ENCODE assay signal across 10 mouse cellular contexts in genomic region chr7:122135070-122135469, GRCm38 (mm10). TPM values are rescaled to one million over a fixed set of nuclear protein-coding genes. Genes with fewer than 3 reads are reported as not detected.
DNase-seq lines count a peak whose midpoint lies in the region; ATAC-seq and TF ChIP-seq lines count a peak whose summit lies in the region.
"Had no signal": no experiment of that assay in that cellular context is flagged by ENCODE, and none has a peak within 500 bp of the region (broad histone marks: within the 10 kb centered on the region; RNA-seq: fewer than 3 reads in every experiment).

No protein-coding gene starts in this region.

- no peak overlapping the region for H3K4me3 ChIP-seq in kidney, adult 2 months (ENCODE audit: insufficient read depth, low read depth, low read length)
- H3K4me3 ChIP-seq: limb, embryonic 13.5 days had no signal

- no peak overlapping the region for H3K27ac ChIP-seq in kidney, adult 2 months (ENCODE audit: insufficient read depth, low read depth, low read length)
- H3K27ac ChIP-seq: limb, embryonic 13.5 days had no signal

- ATAC-seq in granulocyte monocyte progenitor cell, adult 5-6 weeks (replicated peaks; ENCODE audit: poor library complexity, severe bottlenecking), result no peak

- H3K4me1 ChIP-seq in kidney, adult 2 months (ENCODE audit: control insufficient read depth, insufficient read depth, low read length), result peaks cover 6% of the 10 kb centered on the region; the same call in 1 of the 2 replicates

- WGBS in kidney, adult 2 months, result 73% methylated on average over 10 of the region's 10 CpGs

- peak; percentile 34; the same call in 1 of the 2 replicates for TF ChIP-seq CTCF in kidney, adult 2 months (conservative IDR thresholded peaks at IDR 0.05; ENCODE audit: insufficient read depth, insufficient read length, low read depth, low read length)

- no peak for TF ChIP-seq POLR2A in kidney, adult 2 months (IDR thresholded peaks at IDR 0.05; ENCODE audit: low read depth, low read length)

- H3K27me3 ChIP-seq in kidney, adult 2 months (replicated peaks; ENCODE audit: control insufficient read depth, insufficient read depth, low read length), result no peaks in the 10 kb centered on the region
- H3K27me3 ChIP-seq: limb, embryonic 13.5 days had no signal

- DNase-seq in kidney, adult 2 months, result peak; percentile 48
- DNase-seq in kidney, adult 11 months, result no peak
- DNase-seq in 416B (ENCODE audit: low read depth) (peak; percentile 59), ES-CJ7 (ENCODE audit: low read depth, low spot score) (peak; percentile 68)
- peak; percentile 73 for DNase-seq in induced T-regulatory cell, adult 2 months (ENCODE audit: low read depth)
- no peak for DNase-seq in ovary, adult 18-20 months (ENCODE audit: low spot score)
- no peak for DNase-seq in adrenal gland, postnatal 36 days
- DNase-seq: heart, adult 18-20 months had no signal

- peaks cover 10% of the 10 kb centered on the region for H3K36me3 ChIP-seq in kidney, adult 2 months (ENCODE audit: control insufficient read depth, insufficient read depth, low read length)

RNA-seq across cellular contexts. Expression of gene Dctn5, which starts 2.2 kb away (rescaled TPM):
- 74.9 and 77.1 TPM in 2 replicates for polyA plus RNA-seq in kidney, adult 2 months (2012; rRNA removed)
- total RNA-seq in adrenal gland, postnatal 36 days (2021), result 10 to 100 TPM; 60.6 to 66.2 TPM
- 62.6 and 69.1 TPM in 2 replicates for total RNA-seq in granulocyte monocyte progenitor cell, adult 5-6 weeks (2014; fragmentation: Nextera tagmentation)
- total RNA-seq in granulocyte monocyte progenitor cell, adult 5-6 weeks (2017), result 72.8 and 79.9 TPM in 2 replicates

RNA-seq across cellular contexts. Expression of gene Palb2, which starts 2.3 kb away (rescaled TPM):
- polyA plus RNA-seq in kidney, adult 2 months (2012; rRNA removed), result 0.59 and 0.98 TPM in 2 replicates
- 1 to 10 TPM; 1.6 to 1.9 TPM for total RNA-seq in adrenal gland, postnatal 36 days (2021)
- 40.6 and 41.8 TPM in 2 replicates for total RNA-seq in granulocyte monocyte progenitor cell, adult 5-6 weeks (2014; fragmentation: Nextera tagmentation)
- 20.4 and 26.4 TPM in 2 replicates for total RNA-seq in granulocyte monocyte progenitor cell, adult 5-6 weeks (2017)

RNA-seq across cellular contexts. Expression of gene Plk1, which starts 24.2 kb away (rescaled TPM):
- 1.1 and 1.5 TPM in 2 replicates for polyA plus RNA-seq in kidney, adult 2 months (2012; rRNA removed)
- 1 to 10 TPM; 4.0 to 4.3 TPM for total RNA-seq in adrenal gland, postnatal 36 days (2021)
- 13.4 and 25.5 TPM in 2 replicates for total RNA-seq in granulocyte monocyte progenitor cell, adult 5-6 weeks (2014; fragmentation: Nextera tagmentation)
- 31.7 and 34.6 TPM in 2 replicates for total RNA-seq in granulocyte monocyte progenitor cell, adult 5-6 weeks (2017)

RNA-seq across cellular contexts. Expression of gene Ndufab1, which starts 33.4 kb away (rescaled TPM):
- polyA plus RNA-seq in kidney, adult 2 months (2012; rRNA removed), result 437 and 852 TPM in 2 replicates
- 100 to 1,000 TPM; 502 to 538 TPM for total RNA-seq in adrenal gland, postnatal 36 days (2021)
- total RNA-seq in granulocyte monocyte progenitor cell, adult 5-6 weeks (2014; fragmentation: Nextera tagmentation), result 218 and 319 TPM in 2 replicates
- total RNA-seq in granulocyte monocyte progenitor cell, adult 5-6 weeks (2017), result 102 and 116 TPM in 2 replicates

RNA-seq across cellular contexts. Expression of gene Ern2, which starts 50.9 kb away (rescaled TPM):
- polyA plus RNA-seq in kidney, adult 2 months (2012; rRNA removed), result 0.16 and 0.19 TPM in 2 replicates
- under 1 TPM; 0.13 to 0.16 TPM for total RNA-seq in adrenal gland, postnatal 36 days (2021)
- total RNA-seq in granulocyte monocyte progenitor cell, adult 5-6 weeks (2014; fragmentation: Nextera tagmentation), result not detected in 2 replicates
- not detected in 2 replicates for total RNA-seq in granulocyte monocyte progenitor cell, adult 5-6 weeks (2017)
- total RNA-seq: heart, adult 18-20 months had no signal

Comparison
In these comparisons a context has a peak if more than half of its experiments do, and no peak if none do; other contexts are left out.
1. DNase-seq: peak in kidney, adult 2 months (single experiment), 416B (single experiment), ES-CJ7 (single experiment) and induced T-regulatory cell, adult 2 months (single experiment); none in kidney, adult 11 months (single experiment), ovary, adult 18-20 months (single experiment) and adrenal gland, postnatal 36 days (0 of 2).
2. RNA of gene Palb2, which starts 2.3 kb away (total RNA-seq): 20.4 to 41.8 TPM in granulocyte monocyte progenitor cell, adult 5-6 weeks; 1.6 to 1.9 TPM in adrenal gland, postnatal 36 days; every median in the first group is over 4 times any median in the second.